Mouse (Mus musculus): ENCODE results near the gene Hapln4. TPM values are rescaled to one million over a fixed set of nuclear protein-coding genes. Genes with fewer than 3 reads are reported as not detected.

Gene Hapln4
- polyA plus RNA-seq, 1 experiment from 2014 or later, result 0.05 TPM

GRCm38 (mm10) chr8:70124992-70125391 lies 41.7 kb downstream of the Hapln4 start:
- H3K4me3 ChIP-seq (ENCODE audit: low read depth, low read length), result no peak overlapping the region
- no peaks in the 10 kb centered on the region for H3K36me3 ChIP-seq (ENCODE audit: control insufficient read depth, insufficient read depth, low read length)
- H3K27me3 ChIP-seq (ENCODE audit: control insufficient read depth, insufficient read depth, low read length), result no peaks in the 10 kb centered on the region
- no peak for ATAC-seq (replicated peaks; ENCODE audit: low FRiP score)
- WGBS, result 61% methylated on average over 8 of the region's 8 CpGs
- H3K4me2 ChIP-seq (ENCODE audit: low read depth, low read length, severe bottlenecking), result no peak overlapping the region
- no peaks in the 10 kb centered on the region for H3K4me1 ChIP-seq (replicated peaks; ENCODE audit: control insufficient read depth, insufficient read depth, low read length)
- no peak overlapping the region for H3K27ac ChIP-seq (ENCODE audit: low read depth, low read length)
- DNase-seq (ENCODE audit: low spot score), result no peak
- H3K9me3 ChIP-seq (ENCODE audit: control insufficient read depth, low read length), result no peaks in the 10 kb centered on the region
- H3K9ac ChIP-seq (ENCODE audit: low read length), result no peak overlapping the region

GRCm38 (mm10) chr8:70128435-70128834 lies 45.2 kb downstream of the Hapln4 start:
- H3K4me1 ChIP-seq (replicated peaks; ENCODE audit: control insufficient read depth, insufficient read depth, low read length), result peaks cover 2% of the 10 kb centered on the region; the same call in 1 of the 2 replicates
- peaks cover 1% of the 10 kb centered on the region; the same call in 1 of the 2 replicates for H3K36me3 ChIP-seq (ENCODE audit: control insufficient read depth, insufficient read depth, low read length)
- no peak overlapping the region for H3K27ac ChIP-seq (ENCODE audit: low read depth, low read length)
- DNase-seq (ENCODE audit: low spot score), result no peak
- no peak overlapping the region for H3K4me3 ChIP-seq (ENCODE audit: low read depth, low read length)
- H3K27me3 ChIP-seq (ENCODE audit: control insufficient read depth, insufficient read depth, low read length), result no peaks in the 10 kb centered on the region
- 74% methylated on average over 3 of the region's 3 CpGs for WGBS
- H3K4me2 ChIP-seq (ENCODE audit: low read depth, low read length, severe bottlenecking), result no peak overlapping the region
- H3K9me3 ChIP-seq (ENCODE audit: control insufficient read depth, low read length), result no peaks in the 10 kb centered on the region
- H3K9ac ChIP-seq (ENCODE audit: low read length), result no peak overlapping the region
- no peak for ATAC-seq (replicated peaks; ENCODE audit: low FRiP score)

- Histone ChIP-seq H3K36me3 (ENCODE audit: control insufficient read depth, insufficient read depth, low read length) (peaks cover 5% of the 10 kb centered on the region; the same call in 1 of the 2 replicates), H3K27me3 (ENCODE audit: control insufficient read depth, insufficient read depth, low read length) (no peaks in the 10 kb centered on the region), H3K4me3 (ENCODE audit: low read depth, low read length) (no peak overlapping the region), H3K4me2 (ENCODE audit: low read depth, low read length, severe bottlenecking) (no peak overlapping the region), H3K27ac (ENCODE audit: low read depth, low read length) (no peak overlapping the region), H3K9ac (ENCODE audit: low read length) (no peak overlapping the region), H3K4me1 (replicated peaks; ENCODE audit: control insufficient read depth, insufficient read depth, low read length) (peaks cover 2% of the 10 kb centered on the region; the same call in 1 of the 2 replicates), H3K9me3 (ENCODE audit: control insufficient read depth, low read length) (no peaks in the 10 kb centered on the region)
- DNase-seq (ENCODE audit: low spot score) (no peak), ATAC-seq (replicated peaks; ENCODE audit: low FRiP score) (no peak)
- 72% methylated on average over 9 of the region's 9 CpGs for WGBS
Measured at GRCm38 (mm10) chr8:70129309-70129952, 46.2 kb downstream of the Hapln4 start.

GRCm38 (mm10) chr8:70130066-70130465 lies 46.8 kb downstream of the Hapln4 start:
- H3K4me1 ChIP-seq (replicated peaks; ENCODE audit: control insufficient read depth, insufficient read depth, low read length), result peaks cover 2% of the 10 kb centered on the region; the same call in 1 of the 2 replicates
- no peak overlapping the region for H3K4me2 ChIP-seq (ENCODE audit: low read depth, low read length, severe bottlenecking)
- H3K4me3 ChIP-seq (ENCODE audit: low read depth, low read length), result no peak overlapping the region
- ATAC-seq (replicated peaks; ENCODE audit: low FRiP score) (no peak), DNase-seq (ENCODE audit: low spot score) (no peak)
- H3K9me3 ChIP-seq (ENCODE audit: control insufficient read depth, low read length), result no peaks in the 10 kb centered on the region
- H3K9ac ChIP-seq (ENCODE audit: low read length), result no peak overlapping the region
- no peak overlapping the region for H3K27ac ChIP-seq (ENCODE audit: low read depth, low read length)
- peaks cover 8% of the 10 kb centered on the region; the same call in 1 of the 2 replicates for H3K36me3 ChIP-seq (ENCODE audit: control insufficient read depth, insufficient read depth, low read length)
- H3K27me3 ChIP-seq (ENCODE audit: control insufficient read depth, insufficient read depth, low read length), result no peaks in the 10 kb centered on the region
- WGBS, result 80% methylated on average over 3 of the region's 3 CpGs

- peak; percentile 88 for ATAC-seq (replicated peaks; ENCODE audit: low FRiP score)
- H3K9me3 ChIP-seq (ENCODE audit: control insufficient read depth, low read length), result no peaks in the 10 kb centered on the region
- no peak within 1 kb of the TSS for H3K27ac ChIP-seq (ENCODE audit: low read depth, low read length)
Measured at GRCm38 (mm10) chr8:70131166-70131883, 48.1 kb downstream of the Hapln4 start, which contains the start of gene Nr2c2ap. Nr2c2ap (plus strand) TSS chr8:70131333.

GRCm38 (mm10) chr8:70134086-70134485 lies 50.8 kb downstream of the Hapln4 start:
- no peaks in the 10 kb centered on the region for H3K27me3 ChIP-seq (ENCODE audit: control insufficient read depth, insufficient read depth, low read length)
- DNase-seq (ENCODE audit: low spot score), result no peak
- WGBS, result 92% methylated on average over 5 of the region's 5 CpGs
- H3K9me3 ChIP-seq (ENCODE audit: control insufficient read depth, low read length), result no peaks in the 10 kb centered on the region
- no peak for ATAC-seq (replicated peaks; ENCODE audit: low FRiP score)
- no peak overlapping the region for H3K27ac ChIP-seq (ENCODE audit: low read depth, low read length)
- H3K4me2 ChIP-seq (ENCODE audit: low read depth, low read length, severe bottlenecking), result no peak overlapping the region
- peaks cover 8% of the 10 kb centered on the region for H3K4me1 ChIP-seq (replicated peaks; ENCODE audit: control insufficient read depth, insufficient read depth, low read length)
- no peak overlapping the region for H3K9ac ChIP-seq (ENCODE audit: low read length)
- no peak overlapping the region for H3K4me3 ChIP-seq (ENCODE audit: low read depth, low read length)
- H3K36me3 ChIP-seq (ENCODE audit: control insufficient read depth, insufficient read depth, low read length), result peaks cover 16% of the 10 kb centered on the region; the same call in 1 of the 2 replicates

More at GRCm38 (mm10) chr8:70131166-70131883, 48.1 kb downstream of the Hapln4 start, which contains the start of gene Nr2c2ap:
- Histone ChIP-seq H3K27me3 (ENCODE audit: control insufficient read depth, insufficient read depth, low read length) (no peaks in the 10 kb centered on the region), H3K9ac (ENCODE audit: low read length) (peak within 1 kb of the TSS; percentile 75), H3K36me3 (ENCODE audit: control insufficient read depth, insufficient read depth, low read length) (peaks cover 16% of the 10 kb centered on the region; the same call in 1 of the 2 replicates), H3K4me3 (ENCODE audit: low read depth, low read length) (peak within 1 kb of the TSS; percentile 75), H3K4me1 (replicated peaks; ENCODE audit: control insufficient read depth, insufficient read depth, low read length) (peaks cover 2% of the 10 kb centered on the region; the same call in 1 of the 2 replicates), H3K4me2 (ENCODE audit: low read depth, low read length, severe bottlenecking) (peak within 1 kb of the TSS; percentile 76)
- peak; percentile 90 for DNase-seq (ENCODE audit: low spot score)
- 1% methylated on average over 37 of the region's 37 CpGs for WGBS

- 94% methylated on average over 9 of the region's 9 CpGs for WGBS
- Histone ChIP-seq H3K4me1 (replicated peaks; ENCODE audit: control insufficient read depth, insufficient read depth, low read length) (peaks cover 8% of the 10 kb centered on the region), H3K4me2 (ENCODE audit: low read depth, low read length, severe bottlenecking) (no peak overlapping the region), H3K27me3 (ENCODE audit: control insufficient read depth, insufficient read depth, low read length) (no peaks in the 10 kb centered on the region), H3K4me3 (ENCODE audit: low read depth, low read length) (no peak overlapping the region), H3K9ac (ENCODE audit: low read length) (no peak overlapping the region), H3K9me3 (ENCODE audit: control insufficient read depth, low read length) (no peaks in the 10 kb centered on the region), H3K36me3 (ENCODE audit: control insufficient read depth, insufficient read depth, low read length) (peaks cover 16% of the 10 kb centered on the region; the same call in 1 of the 2 replicates), H3K27ac (ENCODE audit: low read depth, low read length) (no peak overlapping the region)
- DNase-seq (ENCODE audit: low spot score) (no peak), ATAC-seq (replicated peaks; ENCODE audit: low FRiP score) (no peak)
Measured at GRCm38 (mm10) chr8:70134931-70135330, 51.7 kb downstream of the Hapln4 start.

- H3K4me1 ChIP-seq (replicated peaks; ENCODE audit: control insufficient read depth, insufficient read depth, low read length), result peaks cover 14% of the 10 kb centered on the region
- no peak for ATAC-seq (replicated peaks; ENCODE audit: low FRiP score)
- no peak for DNase-seq (ENCODE audit: low spot score)
- H3K27ac ChIP-seq (ENCODE audit: low read depth, low read length), result no peak overlapping the region
- peaks cover 16% of the 10 kb centered on the region; the same call in 1 of the 2 replicates for H3K36me3 ChIP-seq (ENCODE audit: control insufficient read depth, insufficient read depth, low read length)
- no peak overlapping the region for H3K9ac ChIP-seq (ENCODE audit: low read length)
- H3K4me3 ChIP-seq (ENCODE audit: low read depth, low read length), result no peak overlapping the region
- H3K9me3 ChIP-seq (ENCODE audit: control insufficient read depth, low read length), result no peaks in the 10 kb centered on the region
- no peak overlapping the region for H3K4me2 ChIP-seq (ENCODE audit: low read depth, low read length, severe bottlenecking)
- 88% methylated on average over 4 of the region's 4 CpGs for whole genome bisulfite sequencing
- no peaks in the 10 kb centered on the region for H3K27me3 ChIP-seq (ENCODE audit: control insufficient read depth, insufficient read depth, low read length)
Measured at GRCm38 (mm10) chr8:70136591-70136990, 53.3 kb downstream of the Hapln4 start.
